Mouse (Mus musculus) testis, adult 2 months (tissue): ENCODE measurements around the gene Trpm5. TPM values are rescaled to one million over a fixed set of nuclear protein-coding genes. Genes with fewer than 3 reads are reported as not detected.
A peak's percentile ranks its signal among the peaks of the same experiment; 100 is the strongest.

Experiments
- H3K27ac ChIP-seq: fragments of 200-500 bp; 2 replicates; pipeline ENCODE4 v1.5.1; 2012; ENCODE audit warnings: low read depth, low read length; ENCODE audit not compliant: control insufficient read depth, insufficient read depth
- H3K27me3 ChIP-seq: fragments of 200-500 bp; 2 replicates; pipeline ENCODE4 v1.6.1; 2012; ENCODE audit warnings: mild to moderate bottlenecking, low read length, moderate library complexity; ENCODE audit not compliant: control insufficient read depth, insufficient read depth
- H3K36me3 ChIP-seq: fragments of 200-500 bp; 2 replicates; pipeline ENCODE4 v1.6.1; 2012; ENCODE audit warnings: mild to moderate bottlenecking, low read length; ENCODE audit not compliant: control insufficient read depth, insufficient read depth
- H3K4me1 ChIP-seq: fragments of 200-500 bp; 2 replicates; pipeline ENCODE4 v1.6.1; 2012; ENCODE audit warnings: low read length; ENCODE audit not compliant: control insufficient read depth, insufficient read depth
- H3K4me3 ChIP-seq: fragments of 200-500 bp; 2 replicates; pipeline ENCODE4 v1.5.1; 2012; ENCODE audit warnings: low read depth, mild to moderate bottlenecking, low read length, moderate library complexity, mixed read lengths; ENCODE audit not compliant: control insufficient read depth
- CTCF ChIP-seq: fragments of 200-500 bp; IDR thresholded peaks from 2 replicates; pipeline ENCODE4 v1.5.1; 2012; ENCODE audit warnings: low read depth, mild to moderate bottlenecking, inconsistent platforms, low read length, moderate library complexity; ENCODE audit not compliant: control insufficient read depth, insufficient read depth, insufficient replicate concordance
- POLR2A ChIP-seq: fragments of 200-500 bp; IDR thresholded peaks from 2 replicates; pipeline ENCODE4 v1.6.1; 2012; ENCODE audit warnings: low read depth, mild to moderate bottlenecking, inconsistent platforms, low read length, moderate library complexity; ENCODE audit not compliant: control insufficient read depth
- polyA plus RNA-seq: library from polyadenylated mRNA; depleted of rRNA; stranded (reverse); fragments of >200 nt; gene quantifications from 2 replicates; pipeline ENCODE4 v1.2.3, GENCODE M21; 2012

The Trpm5 gene
- polyA plus RNA-seq, 1 experiment = 1.1 TPM

DNA sequence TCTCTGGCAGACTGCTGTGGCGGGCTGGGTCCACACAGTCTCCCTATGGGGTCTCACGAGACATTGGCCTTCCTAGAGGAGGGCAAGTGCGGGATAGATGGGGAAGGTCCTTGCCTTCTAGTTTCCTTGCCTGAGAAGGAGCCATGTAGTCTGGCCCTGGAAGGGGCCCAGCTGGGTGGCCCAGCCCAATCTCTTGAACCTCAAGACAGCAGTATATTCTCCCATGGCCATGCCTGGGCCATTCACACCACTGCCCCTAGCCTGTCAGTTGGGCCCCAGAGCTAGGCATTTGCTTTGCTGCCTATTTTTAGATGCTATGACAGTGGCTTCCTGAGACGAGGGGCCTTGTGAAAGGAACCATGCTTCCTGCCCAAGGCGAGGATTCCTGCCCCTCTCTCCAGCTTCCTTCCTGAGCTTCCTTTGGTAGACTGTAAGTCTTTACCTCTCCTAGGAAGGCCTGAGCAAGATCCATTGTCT lies 36.2 kb downstream of the Trpm5 start:
- H3K4me1 ChIP-seq = peaks cover 21% of the 10 kb centered on the region

DNA sequence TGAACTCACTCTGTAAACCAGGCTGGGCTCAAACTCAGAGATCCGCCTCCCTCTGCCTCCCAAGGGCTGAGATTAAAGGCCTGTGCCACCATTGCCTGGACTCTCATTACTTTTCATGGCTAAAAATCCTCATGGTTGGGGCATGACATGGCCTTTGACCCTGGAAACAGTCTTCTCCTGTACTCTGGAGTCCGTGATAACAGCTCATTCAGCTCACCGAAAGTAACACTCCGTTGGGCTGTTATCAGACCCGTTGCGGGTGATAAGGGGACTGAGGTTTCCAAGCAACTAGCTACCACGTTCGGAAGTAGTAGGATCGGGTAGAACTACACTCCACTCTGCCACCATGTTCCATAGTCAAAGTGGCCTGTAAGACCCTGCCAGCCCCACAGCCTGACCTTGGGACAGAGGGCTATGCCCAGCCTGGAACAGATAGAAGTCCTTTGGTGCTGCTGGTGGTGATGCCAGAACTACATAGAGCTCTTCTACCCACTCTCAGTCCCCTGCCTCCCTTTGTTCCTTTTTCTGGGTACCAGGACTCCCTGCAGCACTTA lies 36.7 kb downstream of the Trpm5 start:
- H3K4me3 ChIP-seq = no peak overlapping the region
- no peaks in the 10 kb centered on the region for H3K27me3 ChIP-seq
- peaks cover 26% of the 10 kb centered on the region for H3K4me1 ChIP-seq
- H3K27ac ChIP-seq = no peak overlapping the region
- no peaks in the 10 kb centered on the region for H3K36me3 ChIP-seq
- no peak for TF ChIP-seq POLR2A
- no peak for TF ChIP-seq CTCF

More for the DNA sequence above, 36.2 kb downstream of the Trpm5 start:
- TF ChIP-seq POLR2A (no peak), CTCF (no peak)
- no peak overlapping the region for H3K4me3 ChIP-seq
- H3K27me3 ChIP-seq = no peaks in the 10 kb centered on the region
- H3K27ac ChIP-seq = no peak overlapping the region
- no peaks in the 10 kb centered on the region for H3K36me3 ChIP-seq

DNA sequence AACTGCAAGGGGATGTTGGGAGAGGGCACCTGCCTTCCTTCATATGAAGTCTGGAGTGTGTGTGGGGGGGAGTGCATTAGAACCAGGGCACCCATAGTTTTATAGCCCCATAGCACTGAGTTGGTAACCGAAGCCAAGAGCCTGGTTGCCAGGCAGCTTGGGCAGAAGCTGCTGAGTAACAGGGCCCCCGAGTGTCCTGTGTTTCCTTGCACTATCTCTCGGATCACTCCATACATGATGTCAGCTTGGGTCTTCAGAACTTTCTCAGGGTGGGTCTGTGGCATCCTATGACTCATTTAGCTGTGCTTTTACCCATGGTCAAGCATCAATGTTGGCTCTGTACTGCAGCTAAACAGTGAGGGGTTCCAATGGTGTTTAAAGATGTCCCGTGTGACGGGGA lies 37.4 kb downstream of the Trpm5 start:
- Histone ChIP-seq H3K4me3 (no peak overlapping the region), H3K27ac (no peak overlapping the region), H3K36me3 (no peaks in the 10 kb centered on the region), H3K27me3 (no peaks in the 10 kb centered on the region), H3K4me1 (peaks cover 26% of the 10 kb centered on the region)
- TF ChIP-seq POLR2A = no peak

DNA sequence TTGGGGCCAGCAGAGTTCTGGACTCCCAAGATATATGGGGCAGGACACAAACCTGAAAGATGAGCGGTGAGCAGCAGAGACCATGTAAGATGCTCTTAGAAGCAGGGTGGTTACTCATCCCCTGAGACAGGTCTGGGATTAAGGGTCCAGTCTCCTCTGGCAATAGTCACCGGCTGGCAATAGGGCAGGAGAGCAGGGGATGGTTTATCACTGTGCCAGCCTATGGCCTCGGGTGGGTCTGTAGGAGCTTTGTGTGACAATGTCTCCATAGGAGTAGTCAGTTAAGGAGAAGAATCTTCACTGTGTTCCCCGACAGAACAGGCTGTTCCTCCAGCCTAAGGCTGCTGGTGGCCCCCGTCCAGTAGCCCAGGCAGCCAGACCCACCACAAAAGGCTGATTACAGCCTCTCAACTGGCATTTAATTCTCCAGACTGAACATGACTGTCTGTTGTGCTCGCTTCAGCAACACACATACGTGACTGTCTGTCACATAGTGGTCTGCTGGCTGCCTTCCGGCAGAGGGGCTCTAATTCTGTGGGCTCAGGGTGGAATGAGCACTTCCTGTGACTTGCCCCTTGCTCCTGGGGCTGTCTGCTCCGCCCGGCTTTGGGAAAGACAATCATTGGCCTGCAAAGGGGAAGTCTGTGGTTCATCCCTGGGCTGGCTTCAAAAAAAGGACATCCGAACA lies 38.8 kb downstream of the Trpm5 start:
- Histone ChIP-seq H3K4me3 (peak overlapping the region; percentile 32), H3K4me1 (peaks cover 26% of the 10 kb centered on the region), H3K27ac (peak overlapping the region; percentile 19; the same call in 1 of the 2 replicates)

DNA sequence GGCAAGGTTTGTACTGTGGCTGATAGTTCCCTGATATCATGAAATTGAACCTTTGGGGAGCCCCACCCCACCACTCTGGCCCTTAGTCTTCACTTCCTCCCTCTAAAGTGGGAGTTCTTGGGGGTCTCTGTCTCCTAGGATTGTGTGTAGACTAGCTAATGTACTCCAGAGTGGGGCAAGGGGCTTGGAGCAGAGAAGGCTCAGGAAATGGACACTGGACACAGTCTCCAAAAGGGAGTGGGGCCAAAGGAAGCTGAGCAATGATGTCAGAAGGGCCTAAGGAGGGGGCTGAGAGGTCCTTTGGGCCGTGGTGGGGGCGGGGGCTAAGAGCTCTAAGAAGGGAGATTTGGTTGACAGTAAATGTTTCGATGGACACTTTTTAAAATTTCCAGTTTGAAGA lies 39.4 kb downstream of the Trpm5 start:
- TF ChIP-seq CTCF = no peak
- TF ChIP-seq POLR2A = no peak
- H3K27me3 ChIP-seq = no peaks in the 10 kb centered on the region
- peaks cover 26% of the 10 kb centered on the region for H3K4me1 ChIP-seq
- no peaks in the 10 kb centered on the region for H3K36me3 ChIP-seq
- H3K4me3 ChIP-seq = peak overlapping the region; percentile 25
- H3K27ac ChIP-seq = no peak overlapping the region

More for the DNA sequence above, 38.8 kb downstream of the Trpm5 start:
- H3K27me3 ChIP-seq = no peaks in the 10 kb centered on the region
- H3K36me3 ChIP-seq = no peaks in the 10 kb centered on the region
- TF ChIP-seq POLR2A (no peak), CTCF (no peak)

DNA sequence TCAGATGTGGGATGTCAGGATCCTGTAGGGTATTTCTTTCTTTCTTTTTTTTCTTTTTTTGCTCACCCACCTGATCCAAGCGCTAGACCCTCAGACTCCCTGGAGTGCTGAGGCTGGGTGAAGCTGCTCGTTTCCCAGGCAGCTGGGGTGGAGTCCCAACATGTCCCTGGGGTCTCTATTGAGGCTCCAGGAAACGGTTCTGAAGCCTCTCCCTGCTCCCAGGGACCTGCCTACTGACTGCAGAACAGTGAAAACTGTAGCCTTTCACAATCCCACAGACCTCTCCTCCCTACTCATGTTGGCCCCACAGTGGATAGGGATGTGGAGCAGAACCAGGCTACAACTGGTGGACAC lies 39.9 kb downstream of the Trpm5 start:
- peak overlapping the region; percentile 85 for H3K4me3 ChIP-seq
- no peak overlapping the region for H3K27ac ChIP-seq
- no peaks in the 10 kb centered on the region for H3K36me3 ChIP-seq
- TF ChIP-seq CTCF (no peak), POLR2A (no peak)
- H3K4me1 ChIP-seq = peaks cover 26% of the 10 kb centered on the region
- no peaks in the 10 kb centered on the region for H3K27me3 ChIP-seq

DNA sequence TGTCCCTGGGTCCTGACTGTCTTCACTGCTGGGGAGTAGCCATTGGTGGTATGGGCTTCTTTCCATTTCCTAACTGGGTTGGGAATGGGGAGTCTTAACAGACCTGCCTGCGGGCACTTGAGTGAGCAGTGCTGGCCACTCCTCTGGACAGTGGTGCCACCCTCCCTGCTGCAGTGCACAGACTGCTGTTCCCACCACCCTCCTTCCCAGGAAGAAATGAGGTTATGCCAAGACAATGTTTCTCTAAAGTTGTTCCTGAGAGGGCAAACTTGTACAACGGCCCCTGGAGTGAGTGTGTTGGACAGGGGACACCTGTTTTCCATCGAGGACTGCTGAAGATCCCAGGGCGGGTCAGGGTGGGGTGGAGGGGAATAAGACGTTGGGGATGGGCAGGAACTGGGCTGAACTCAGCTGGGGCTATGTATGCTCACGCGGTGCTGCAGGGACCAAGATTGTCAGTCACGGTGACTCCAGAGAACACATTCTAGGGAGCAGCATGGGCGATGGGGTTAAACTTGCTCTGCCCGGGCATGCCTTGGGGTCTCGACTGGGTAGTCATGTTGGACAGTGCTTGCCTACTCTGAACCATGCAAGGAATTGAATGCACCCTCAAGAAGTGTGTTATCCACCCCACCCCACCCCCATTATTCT lies 40.4 kb downstream of the Trpm5 start:
- H3K4me1 ChIP-seq = peaks cover 26% of the 10 kb centered on the region
- no peaks in the 10 kb centered on the region for H3K36me3 ChIP-seq
- no peak overlapping the region for H3K27ac ChIP-seq
- peak overlapping the region; percentile 85 for H3K4me3 ChIP-seq
- TF ChIP-seq POLR2A (no peak), CTCF (no peak)
- H3K27me3 ChIP-seq = no peaks in the 10 kb centered on the region
